Mouse (Mus musculus) thymus, postnatal 10 days (tissue): ENCODE results near the gene Tbcd.

Experiments
- DNase-seq, 2 experiments: peaks; one replicate each; pipeline ENCODE4 v3.0.0; 2021; ENCODE audit warnings: low spot score in 2 of 2

Gene Tbcd

GRCm38 (mm10) chr11:121564265-121564664 lies 112.5 kb downstream of the Tbcd start:
- no peak for DNase-seq

GRCm38 (mm10) chr11:121581856-121582255 lies 130.1 kb downstream of the Tbcd start:
- DNase-seq: no peak

DNA sequence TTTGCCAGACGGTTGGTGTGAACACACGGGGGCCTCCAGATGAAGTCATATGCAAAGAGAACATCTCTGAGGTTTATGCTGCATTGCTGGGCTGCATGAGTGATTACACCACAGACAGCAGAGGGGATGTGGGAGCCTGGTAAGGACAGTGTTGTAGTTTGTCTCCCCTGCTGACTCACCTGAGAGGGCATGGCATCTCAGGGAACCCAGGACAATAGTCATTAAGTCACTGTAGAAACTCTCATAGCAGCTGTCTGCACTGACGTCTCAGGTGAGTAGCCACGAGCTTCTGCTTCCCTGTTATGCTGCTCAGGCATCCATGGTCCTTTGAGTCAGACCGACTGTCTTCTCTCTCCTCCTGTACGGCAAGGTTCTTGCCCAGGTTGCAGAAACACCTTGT lies 145.5 kb downstream of the Tbcd start:
- no peak for DNase-seq

GRCm38 (mm10) chr11:121601422-121601821 lies 149.7 kb downstream of the Tbcd start:
- DNase-seq: no peak

GRCm38 (mm10) chr11:121605604-121606003 lies 153.9 kb downstream of the Tbcd start:
- no peak for DNase-seq

DNA sequence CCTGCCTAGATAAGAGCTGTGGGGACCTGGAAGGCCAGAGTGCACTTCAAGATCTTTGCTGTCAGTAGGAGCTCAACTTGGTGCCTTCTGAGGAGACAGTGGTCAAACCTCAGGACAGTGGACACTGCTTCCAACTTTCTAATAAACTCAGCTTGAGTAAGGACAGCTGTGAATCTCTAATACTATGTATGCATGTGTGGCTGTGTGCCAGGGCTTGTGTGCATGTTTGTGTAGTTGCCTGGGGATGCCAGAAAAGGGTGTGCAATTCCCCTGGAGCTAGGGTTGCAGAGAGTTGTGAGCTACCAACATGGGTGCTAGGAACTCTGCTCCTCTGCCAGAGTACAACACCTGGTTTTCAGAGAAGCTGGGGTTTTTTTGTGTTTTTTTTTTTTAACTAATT lies 159.2 kb downstream of the Tbcd start:
- no peak for DNase-seq

- no peak for DNase-seq
These were observed 164.3 kb downstream of the Tbcd start for GRCm38 (mm10) chr11:121615961-121616485.

GRCm38 (mm10) chr11:121616501-121616900 lies 164.8 kb downstream of the Tbcd start:
- no peak for DNase-seq

DNA sequence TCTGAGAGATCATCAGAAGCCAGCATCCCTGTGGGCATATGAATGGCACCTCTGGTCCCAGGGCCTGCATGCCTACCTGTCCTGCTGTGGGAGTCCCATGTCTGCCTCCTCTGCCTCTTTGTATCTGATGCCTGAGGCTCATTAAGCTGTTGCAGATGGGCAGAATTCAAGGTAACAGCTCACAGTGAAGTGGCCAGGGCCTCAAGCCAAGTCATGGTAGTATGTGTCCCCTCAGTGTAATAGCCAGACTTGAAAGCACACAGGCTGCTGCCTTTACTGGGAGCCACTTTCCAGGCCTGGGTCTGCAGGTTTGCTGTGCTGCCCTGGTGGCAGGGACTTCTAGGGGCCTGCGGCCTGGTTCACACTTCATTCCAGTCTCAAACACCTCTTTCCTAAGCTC lies 165.6 kb downstream of the Tbcd start:
- DNase-seq: no peak

DNA sequence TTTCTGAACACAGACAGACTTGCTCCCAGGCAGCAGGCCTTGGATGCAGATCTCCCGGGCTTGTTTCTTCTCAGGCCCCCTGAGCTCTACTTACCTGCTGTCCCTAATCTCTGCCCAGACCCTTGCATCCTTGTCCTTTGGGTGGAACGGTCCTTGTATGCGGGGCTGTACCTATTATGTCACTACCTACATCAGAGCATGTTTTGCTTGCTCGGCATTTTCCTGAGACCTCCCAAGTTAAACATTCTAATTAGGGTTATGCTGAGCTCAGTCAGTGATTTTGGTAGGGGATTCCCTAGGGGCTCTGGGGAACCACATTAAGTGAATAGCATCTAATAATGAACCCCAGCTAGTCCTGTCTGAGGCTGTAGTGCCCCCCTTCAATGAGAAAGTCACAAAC lies 173.3 kb downstream of the Tbcd start:
- no peak for DNase-seq

- DNase-seq: no peak
These were observed 175.8 kb downstream of the Tbcd start for GRCm38 (mm10) chr11:121627521-121627920.

DNA sequence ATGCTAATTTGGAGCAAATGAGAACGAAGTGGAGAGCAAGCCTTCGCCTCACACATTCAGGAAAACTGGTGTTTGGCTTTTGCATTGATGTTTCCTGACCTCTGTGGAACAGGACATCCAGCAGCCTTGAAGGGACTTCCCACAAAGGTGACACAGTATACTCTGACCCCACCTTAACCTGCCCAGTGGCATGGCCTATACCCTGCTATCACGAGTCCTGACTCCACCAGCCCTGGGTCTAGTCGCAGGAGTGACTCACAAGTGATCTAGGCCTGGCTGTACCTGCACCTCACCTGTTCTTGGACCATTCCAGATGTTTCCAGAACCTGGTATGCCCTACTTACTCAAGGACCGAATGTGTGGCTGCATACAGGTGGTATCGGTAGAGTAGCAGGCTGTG lies 177.8 kb downstream of the Tbcd start:
- no peak for DNase-seq

GRCm38 (mm10) chr11:121630406-121630805 lies 178.7 kb downstream of the Tbcd start:
- DNase-seq: no peak

DNA sequence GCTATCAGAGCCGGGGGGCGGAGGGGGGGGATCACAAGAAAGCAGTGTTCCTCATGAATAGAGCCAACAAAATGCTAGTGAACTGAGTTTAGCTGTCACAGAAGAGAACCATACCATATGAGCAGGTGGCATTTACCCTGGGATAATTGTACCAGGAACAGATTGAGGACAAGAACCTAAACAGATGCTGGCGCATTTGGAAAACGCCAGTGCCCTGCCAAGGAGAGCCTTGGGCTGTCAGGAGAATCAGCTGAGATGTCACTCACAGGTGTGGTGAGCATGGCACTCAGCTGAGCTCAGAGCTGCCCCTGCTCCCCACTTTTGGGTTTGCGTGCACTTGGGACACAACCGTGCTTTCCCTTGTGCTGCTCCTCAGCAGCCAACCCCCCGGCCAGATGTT lies 179.7 kb downstream of the Tbcd start:
- DNase-seq: no peak

DNA sequence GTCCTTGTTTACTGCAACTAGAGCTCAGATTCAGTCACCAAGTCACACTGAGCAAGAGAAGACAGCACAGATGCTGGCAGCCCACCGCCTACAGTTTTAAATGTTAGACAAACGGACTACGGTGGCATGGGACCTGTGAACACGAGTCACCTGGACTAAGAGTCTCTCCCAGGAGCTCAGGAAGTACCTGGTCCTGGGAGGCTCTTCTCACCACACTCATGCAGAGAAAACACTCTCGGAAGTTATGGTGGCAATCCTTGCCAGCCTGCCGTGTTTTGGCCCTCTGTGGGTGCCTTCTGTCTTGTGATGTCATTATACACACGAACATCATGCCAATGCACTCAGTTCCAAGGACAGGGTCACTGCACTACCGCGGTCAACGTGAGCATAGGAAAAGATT lies 184.9 kb downstream of the Tbcd start:
- DNase-seq: no peak

DNA sequence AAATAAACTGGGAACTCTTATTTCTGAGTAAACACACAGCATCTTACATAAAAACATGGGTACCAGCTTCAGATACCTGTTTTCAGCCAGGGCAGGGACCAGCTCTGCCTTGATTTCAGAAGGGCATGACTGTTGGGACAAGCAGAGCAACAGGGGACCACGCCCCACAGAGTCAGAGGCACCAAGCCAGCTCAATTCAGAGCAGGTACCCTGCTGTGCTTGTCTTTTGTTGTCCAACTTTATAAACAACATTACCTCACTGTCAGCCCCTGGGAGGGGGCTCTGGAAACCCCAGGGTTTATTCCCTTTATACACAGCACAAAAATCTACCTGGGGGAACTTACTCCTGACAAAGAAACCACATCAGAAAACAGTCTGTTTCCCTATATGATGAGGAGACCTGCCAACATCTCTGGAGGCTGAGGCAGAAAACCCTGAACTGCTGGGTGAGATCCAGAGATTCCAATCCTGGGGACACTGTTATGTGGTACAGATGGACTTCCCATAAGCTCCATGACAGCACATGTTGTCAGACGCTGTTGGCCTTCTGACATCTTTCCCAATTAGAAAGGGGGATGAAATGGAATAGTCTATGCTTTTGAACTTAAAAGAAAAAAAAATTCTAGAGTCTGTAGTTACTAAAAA lies 189.9 kb downstream of the Tbcd start:
- no peak for DNase-seq

DNA sequence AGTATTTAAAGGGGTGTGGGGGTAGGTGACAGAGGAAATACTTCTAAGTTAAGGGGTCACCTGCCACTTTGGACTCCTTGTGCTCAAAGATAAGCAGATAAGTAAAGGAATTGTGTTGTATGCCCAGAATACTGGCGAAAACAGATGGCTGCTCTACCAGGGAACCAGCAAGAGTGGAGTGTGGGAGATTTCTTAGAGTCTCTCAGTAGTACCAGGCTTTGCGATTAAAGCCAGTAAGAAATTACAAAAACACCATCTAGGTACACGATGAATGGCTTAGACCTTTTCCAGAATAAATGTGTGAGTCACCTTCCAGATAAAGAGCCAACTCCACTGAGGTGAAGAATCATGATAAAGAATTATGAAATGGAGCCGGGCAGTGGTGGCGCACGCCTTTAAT lies 193.6 kb downstream of the Tbcd start:
- no peak for DNase-seq

DNA sequence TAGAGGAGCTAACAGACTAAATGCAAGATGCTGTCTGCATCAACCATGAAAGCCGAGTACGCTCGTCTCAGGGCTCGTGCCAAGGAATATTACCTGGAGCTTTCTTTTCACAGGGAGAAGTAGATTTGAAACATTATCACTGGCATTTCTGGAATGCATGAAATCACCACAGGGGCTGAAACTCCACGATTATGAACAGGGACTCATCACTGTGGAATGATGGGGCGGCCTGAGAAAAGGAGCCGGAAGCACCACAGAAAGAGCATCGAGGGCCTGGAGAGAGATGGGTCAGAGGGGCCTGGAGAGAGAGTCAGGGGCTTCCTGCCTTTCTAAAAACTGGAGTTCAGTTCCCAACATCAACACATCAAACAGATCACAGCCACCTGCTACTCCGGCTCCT lies 195.6 kb downstream of the Tbcd start:
- DNase-seq: no peak

- DNase-seq: no peak
These were observed 196.4 kb downstream of the Tbcd start for GRCm38 (mm10) chr11:121648166-121648565.

GRCm38 (mm10) chr11:121649900-121650299 lies 198.2 kb downstream of the Tbcd start:
- DNase-seq: no peak

GRCm38 (mm10) chr11:121650668-121651067 lies 198.9 kb downstream of the Tbcd start:
- no peak for DNase-seq

DNA sequence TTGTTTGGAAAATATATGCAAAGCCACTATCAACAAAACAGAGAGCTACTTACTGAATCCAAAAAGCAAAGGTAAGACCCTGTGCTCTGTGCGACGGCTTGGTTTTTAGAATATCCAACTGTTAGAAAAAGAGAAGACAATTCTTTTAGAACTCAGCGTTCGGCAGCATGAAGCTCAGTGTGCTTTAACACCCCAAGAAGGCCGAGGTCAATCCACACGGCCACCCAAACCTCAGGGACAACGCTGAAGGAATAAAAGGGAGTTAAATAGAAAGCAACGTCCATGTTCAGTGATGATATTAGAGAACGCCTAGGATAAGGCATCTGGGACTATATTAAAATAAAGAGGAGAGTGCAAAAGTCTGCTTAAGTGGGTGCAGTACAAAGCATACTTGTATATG lies 199.8 kb downstream of the Tbcd start:
- no peak for DNase-seq

DNA sequence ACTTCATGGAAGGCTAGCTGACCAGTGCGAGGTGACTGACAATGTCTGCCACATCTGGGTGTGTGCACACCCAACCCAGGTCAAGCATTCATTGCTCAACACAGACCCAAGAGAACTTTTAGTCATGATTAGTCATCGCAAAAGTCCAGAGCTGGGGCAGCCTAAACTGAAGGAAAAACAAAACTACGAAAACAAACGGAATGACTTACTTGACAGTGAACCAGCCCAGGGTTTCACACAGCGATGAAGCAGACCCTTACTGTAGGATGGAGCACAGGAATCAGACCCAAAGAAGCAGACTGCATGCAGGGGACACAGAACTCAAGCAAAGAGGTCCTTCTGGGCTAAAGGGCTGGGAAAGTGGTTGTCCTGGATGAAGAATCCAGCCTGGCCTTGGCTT lies 200.2 kb downstream of the Tbcd start:
- DNase-seq: no peak
